Mouse (Mus musculus): Measurements from ENCODE around the gene Sh3gl1. TPM values are rescaled to one million over a fixed set of nuclear protein-coding genes. Genes with fewer than 3 reads are reported as not detected.

Gene Sh3gl1
- polyA plus RNA-seq, 1 experiment from 2014 or later, result 134 TPM

- Histone ChIP-seq H3K4me3 (no peak overlapping the region), H3K9me3 (no peaks in the 10 kb centered on the region), H3K4me1 (peaks cover 14% of the 10 kb centered on the region), H3K9ac (no peak overlapping the region), H3K36me3 (peaks cover 39% of the 10 kb centered on the region), H3K27ac (no peak overlapping the region), H3K27me3 (replicated peaks) (no peaks in the 10 kb centered on the region), H3K4me2 (replicated peaks) (no peak overlapping the region)
- WGBS, result 74% methylated on average over 2 of the region's 2 CpGs
- ATAC-seq (ENCODE audit: low FRiP score, low read depth), result no peak
These were observed 12.0 kb downstream of the Sh3gl1 start for GRCm38 (mm10) chr17:56024476-56024875.

DNA sequence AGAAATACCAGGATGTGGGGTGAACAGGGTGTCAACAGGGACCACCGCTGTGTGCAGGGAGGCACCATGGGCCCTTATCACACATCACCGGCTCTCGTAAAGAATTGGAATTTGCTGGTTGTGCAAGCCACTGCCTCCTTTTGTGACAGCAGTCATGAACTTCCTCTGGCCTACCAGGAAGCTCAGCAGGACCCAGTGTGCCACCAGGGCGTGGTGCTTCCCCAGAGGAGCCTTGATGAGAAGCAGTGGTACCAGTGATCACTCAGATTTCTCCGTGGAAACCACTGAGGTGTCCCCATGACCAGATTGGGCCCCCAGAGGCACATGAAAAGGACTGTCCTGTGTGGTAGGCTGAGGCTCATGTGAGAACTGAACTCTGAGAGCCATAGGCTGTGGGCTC, 13.0 kb downstream of the Sh3gl1 start:
- Histone ChIP-seq H3K4me1 (peaks cover 14% of the 10 kb centered on the region), H3K4me2 (replicated peaks) (no peak overlapping the region), H3K9ac (no peak overlapping the region), H3K27me3 (replicated peaks) (no peaks in the 10 kb centered on the region), H3K27ac (no peak overlapping the region), H3K4me3 (no peak overlapping the region), H3K36me3 (peaks cover 39% of the 10 kb centered on the region), H3K9me3 (no peaks in the 10 kb centered on the region)
- WGBS, result 83% methylated on average over 5 of the region's 5 CpGs
- ATAC-seq (ENCODE audit: low FRiP score, low read depth), result no peak

DNA sequence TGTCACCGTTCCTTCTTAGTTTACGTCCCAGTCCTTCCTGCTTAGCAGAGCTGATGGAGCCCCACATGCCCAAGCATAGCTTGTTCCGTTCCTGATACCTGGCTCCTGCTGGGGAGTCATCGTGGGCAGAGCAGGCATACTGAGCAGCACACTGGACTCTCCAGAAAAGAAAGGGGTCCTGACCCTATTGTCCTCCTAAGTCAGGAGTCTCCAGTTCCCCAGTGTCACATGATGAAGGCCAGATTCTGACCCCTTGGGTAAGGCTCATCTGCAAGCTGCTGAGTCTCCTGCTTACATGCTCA, 13.5 kb downstream of the Sh3gl1 start:
- no peak for ATAC-seq (ENCODE audit: low FRiP score, low read depth)
- 85% methylated on average over 4 of the region's 4 CpGs for WGBS
- peaks cover 14% of the 10 kb centered on the region for H3K4me1 ChIP-seq
- H3K4me3 ChIP-seq, result no peak overlapping the region
- H3K9ac ChIP-seq, result no peak overlapping the region
- no peak overlapping the region for H3K27ac ChIP-seq
- no peaks in the 10 kb centered on the region for H3K9me3 ChIP-seq
- no peaks in the 10 kb centered on the region for H3K27me3 ChIP-seq (replicated peaks)
- peaks cover 39% of the 10 kb centered on the region for H3K36me3 ChIP-seq
- H3K4me2 ChIP-seq (replicated peaks), result no peak overlapping the region

DNA sequence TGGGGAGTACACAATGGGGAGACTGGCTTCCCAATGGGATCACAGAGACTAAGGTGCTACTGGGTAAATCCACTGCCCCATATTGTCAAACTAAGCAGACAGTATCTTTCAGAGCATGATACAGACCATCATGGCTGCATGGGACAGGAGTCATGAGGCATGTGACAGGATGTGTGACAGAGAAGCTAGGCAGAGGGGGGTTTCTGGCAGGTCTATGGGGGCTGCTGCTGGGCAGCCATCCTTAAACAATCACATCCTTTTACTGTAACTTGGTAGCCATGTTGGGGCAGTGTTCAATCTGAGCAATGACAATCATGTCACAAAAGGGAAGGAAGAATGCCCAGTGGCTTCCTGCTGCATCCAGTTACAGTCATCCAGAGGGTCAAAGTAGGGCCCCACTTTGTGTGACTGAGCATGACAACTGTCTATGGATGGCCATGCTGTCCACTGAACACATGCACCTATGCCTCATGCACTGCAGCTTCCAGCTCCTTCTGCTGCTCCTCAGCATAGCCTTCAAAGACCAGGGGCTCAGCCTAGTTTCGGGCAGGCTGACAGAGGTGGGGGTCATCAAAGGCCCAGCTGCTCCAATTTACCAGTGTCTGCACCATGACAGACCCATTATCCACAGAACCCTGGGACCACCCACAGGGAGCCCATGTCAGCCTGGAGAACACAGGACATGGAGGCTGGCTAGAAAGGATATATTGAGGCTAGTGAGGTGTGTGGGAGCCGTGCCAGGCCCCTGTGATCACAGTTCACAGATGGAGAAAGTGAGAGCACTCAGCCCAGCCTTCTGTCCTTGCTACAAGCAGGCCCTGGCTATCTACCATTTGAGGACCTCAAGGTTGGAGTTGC, 14.1 kb downstream of the Sh3gl1 start:
- Histone ChIP-seq H3K27ac (no peak overlapping the region), H3K4me1 (peaks cover 14% of the 10 kb centered on the region), H3K4me3 (no peak overlapping the region), H3K9me3 (no peaks in the 10 kb centered on the region), H3K4me2 (replicated peaks) (no peak overlapping the region), H3K9ac (no peak overlapping the region), H3K36me3 (peaks cover 39% of the 10 kb centered on the region), H3K27me3 (replicated peaks) (no peaks in the 10 kb centered on the region)
- no peak for ATAC-seq (ENCODE audit: low FRiP score, low read depth)
- WGBS, result 44% methylated on average over 2 of the region's 2 CpGs

DNA sequence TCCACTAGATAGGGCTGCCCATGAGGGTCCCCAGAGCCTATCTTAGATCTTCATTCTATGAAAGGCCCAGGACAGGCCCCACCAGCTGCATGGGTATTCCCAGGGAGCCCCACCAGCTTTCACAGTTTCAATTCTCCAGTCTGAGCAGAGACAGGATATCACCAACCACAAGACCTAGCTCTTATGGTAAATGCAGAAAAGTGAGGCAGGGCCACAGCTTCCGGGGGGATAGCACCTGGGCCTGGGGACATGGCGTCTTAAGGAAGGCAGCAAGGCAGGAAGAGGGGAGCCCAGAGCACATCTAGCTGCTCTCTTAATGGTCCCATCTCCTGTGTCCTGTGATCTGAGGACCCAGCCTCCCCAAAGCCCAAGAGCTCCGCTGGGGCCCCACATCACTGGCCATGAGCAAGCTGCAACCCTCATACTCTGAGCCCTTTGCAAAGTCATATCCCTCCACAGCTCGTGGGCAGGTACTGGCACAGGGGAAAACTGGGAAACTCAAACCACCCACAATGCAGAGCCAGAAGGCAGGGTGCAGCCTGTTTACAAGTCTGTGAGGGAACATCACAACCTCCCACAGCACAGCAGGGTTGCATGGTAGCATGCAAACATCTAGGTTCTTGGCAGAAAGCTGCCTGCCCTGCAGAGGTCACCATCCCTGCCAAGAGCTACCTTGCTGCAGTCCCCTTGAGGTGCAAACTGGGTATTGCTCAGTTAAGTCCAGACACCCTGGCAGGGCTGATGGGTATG, 15.1 kb downstream of the Sh3gl1 start:
- peaks cover 48% of the 10 kb centered on the region for H3K36me3 ChIP-seq
- ATAC-seq (ENCODE audit: low FRiP score, low read depth), result no peak
- no peak overlapping the region for H3K9ac ChIP-seq

DNA sequence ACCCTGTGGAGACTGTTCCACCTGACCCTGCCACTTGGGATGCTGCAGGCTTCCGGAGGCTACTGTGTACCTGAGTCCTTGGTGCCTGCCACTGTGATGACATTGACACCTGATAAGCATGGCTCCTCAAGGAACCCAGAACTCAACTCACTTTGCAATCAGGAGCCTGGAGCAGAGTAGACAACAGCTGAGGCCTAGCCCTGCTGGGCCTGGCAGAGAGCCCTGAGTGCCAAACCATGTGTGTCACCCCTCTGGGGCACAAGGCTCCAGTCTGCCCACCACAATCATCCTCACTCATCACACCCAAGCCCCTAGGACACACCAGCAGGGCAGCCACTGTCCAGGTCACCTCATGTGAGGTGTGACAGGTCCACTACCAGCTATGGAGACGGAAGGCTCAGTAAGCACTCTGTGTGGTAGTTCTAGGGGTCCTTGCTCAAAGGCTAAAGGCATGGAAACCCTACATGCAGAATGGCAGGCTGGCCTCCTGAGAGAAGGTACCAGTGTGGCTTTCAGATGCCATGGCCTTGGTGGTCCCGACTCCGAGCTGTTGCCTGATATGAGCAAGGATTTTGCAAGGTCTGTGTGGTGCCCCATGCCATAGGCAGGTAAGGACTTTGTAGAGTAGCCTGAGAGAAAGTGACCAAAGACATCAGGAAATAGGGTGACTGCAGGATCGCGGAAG, 15.9 kb downstream of the Sh3gl1 start:
- peaks cover 56% of the 10 kb centered on the region for H3K36me3 ChIP-seq

More for the DNA sequence above, 15.1 kb downstream of the Sh3gl1 start:
- no peak overlapping the region for H3K27ac ChIP-seq
- no peak overlapping the region for H3K4me2 ChIP-seq (replicated peaks)
- no peaks in the 10 kb centered on the region for H3K27me3 ChIP-seq (replicated peaks)
- H3K9me3 ChIP-seq, result no peaks in the 10 kb centered on the region
- H3K4me3 ChIP-seq, result no peak overlapping the region
- peaks cover 14% of the 10 kb centered on the region; the same call in 1 of the 2 replicates for H3K4me1 ChIP-seq
- WGBS, result 92% methylated on average over 4 of the region's 4 CpGs

DNA sequence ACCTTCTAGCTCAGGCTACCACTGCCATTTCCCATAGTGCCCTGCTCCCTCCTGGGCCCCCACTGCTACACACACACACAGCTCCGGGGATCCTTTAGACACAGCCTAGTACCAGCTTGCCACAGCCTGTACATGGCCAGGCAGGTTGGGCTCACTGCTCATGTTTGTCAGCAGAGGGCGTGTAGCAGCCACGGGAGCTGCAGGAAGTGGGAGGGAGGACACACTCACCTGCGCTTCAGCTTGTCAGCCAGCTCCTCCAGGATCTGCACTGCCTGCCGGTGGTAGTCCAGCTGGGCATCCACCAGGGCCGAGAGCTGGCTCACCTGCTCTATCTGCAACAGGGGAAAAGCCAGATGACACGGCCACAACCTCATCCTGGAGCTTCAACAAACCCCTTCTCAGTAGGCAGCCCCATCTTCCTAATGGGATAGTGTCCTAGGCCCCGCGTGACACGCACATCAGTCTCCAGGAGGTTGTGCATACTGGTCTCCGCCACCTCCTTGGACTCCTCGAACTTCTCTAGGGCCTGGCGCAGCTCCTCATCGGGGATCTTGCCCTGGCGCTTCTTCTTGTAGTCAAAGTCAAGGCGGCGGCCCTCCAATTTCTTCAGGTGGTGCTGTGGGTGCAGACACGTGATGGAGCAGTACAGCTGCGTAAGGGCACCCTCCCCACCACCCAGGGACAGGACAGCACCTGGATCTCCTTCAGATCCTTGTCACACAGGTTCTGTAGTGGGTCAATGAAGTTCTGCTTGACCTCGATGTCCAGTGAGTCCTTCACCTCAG, 17.9 kb downstream of the Sh3gl1 start:
- 0 out of 2 replicates have a peak, but pooled peaks have one; percentile 22 for ATAC-seq (ENCODE audit: low FRiP score, low read depth)
- Histone ChIP-seq H3K36me3 (peaks cover 65% of the 10 kb centered on the region), H3K4me3 (no peak overlapping the region), H3K4me1 (peaks cover 14% of the 10 kb centered on the region; the same call in 1 of the 2 replicates), H3K27ac (no peak overlapping the region), H3K4me2 (replicated peaks) (no peak overlapping the region), H3K9me3 (no peaks in the 10 kb centered on the region), H3K9ac (no peak overlapping the region), H3K27me3 (replicated peaks) (no peaks in the 10 kb centered on the region)
- WGBS, result 78% methylated on average over 20 of the region's 20 CpGs

More for the DNA sequence above, 15.9 kb downstream of the Sh3gl1 start:
- Histone ChIP-seq H3K4me3 (no peak overlapping the region), H3K27ac (no peak overlapping the region), H3K27me3 (replicated peaks) (no peaks in the 10 kb centered on the region), H3K4me2 (replicated peaks) (no peak overlapping the region), H3K9ac (no peak overlapping the region), H3K9me3 (no peaks in the 10 kb centered on the region), H3K4me1 (peaks cover 14% of the 10 kb centered on the region; the same call in 1 of the 2 replicates)
- ATAC-seq (ENCODE audit: low FRiP score, low read depth), result no peak
- 91% methylated on average over 6 of the region's 6 CpGs for WGBS

DNA sequence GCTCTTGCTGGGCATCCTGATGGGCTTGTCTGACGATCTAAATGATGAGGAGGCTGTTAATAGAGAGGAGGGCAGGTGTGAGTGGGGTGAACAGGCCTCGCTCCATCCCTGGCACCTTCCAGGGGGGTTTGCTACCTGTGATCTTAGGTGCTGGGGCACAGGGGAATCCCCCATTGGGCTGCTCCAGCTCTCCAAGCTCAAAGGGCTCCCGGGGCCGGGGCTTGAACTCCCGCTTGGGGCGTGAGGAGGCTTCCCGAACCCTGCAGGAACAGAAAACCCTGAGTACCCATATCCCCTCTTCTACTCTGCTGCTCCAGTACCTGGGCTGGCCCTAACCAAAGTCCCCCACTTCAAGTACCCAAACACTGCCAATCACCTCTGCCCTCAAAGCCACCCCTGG, 18.6 kb downstream of the Sh3gl1 start:
- Histone ChIP-seq H3K36me3 (peaks cover 69% of the 10 kb centered on the region), H3K4me3 (no peak overlapping the region), H3K27ac (no peak overlapping the region), H3K9me3 (no peaks in the 10 kb centered on the region), H3K27me3 (replicated peaks) (no peaks in the 10 kb centered on the region), H3K4me1 (peaks cover 7% of the 10 kb centered on the region; the same call in 1 of the 2 replicates), H3K4me2 (replicated peaks) (no peak overlapping the region), H3K9ac (no peak overlapping the region)
- 90% methylated on average over 7 of the region's 7 CpGs for WGBS
- ATAC-seq (ENCODE audit: low FRiP score, low read depth), result no peak

DNA sequence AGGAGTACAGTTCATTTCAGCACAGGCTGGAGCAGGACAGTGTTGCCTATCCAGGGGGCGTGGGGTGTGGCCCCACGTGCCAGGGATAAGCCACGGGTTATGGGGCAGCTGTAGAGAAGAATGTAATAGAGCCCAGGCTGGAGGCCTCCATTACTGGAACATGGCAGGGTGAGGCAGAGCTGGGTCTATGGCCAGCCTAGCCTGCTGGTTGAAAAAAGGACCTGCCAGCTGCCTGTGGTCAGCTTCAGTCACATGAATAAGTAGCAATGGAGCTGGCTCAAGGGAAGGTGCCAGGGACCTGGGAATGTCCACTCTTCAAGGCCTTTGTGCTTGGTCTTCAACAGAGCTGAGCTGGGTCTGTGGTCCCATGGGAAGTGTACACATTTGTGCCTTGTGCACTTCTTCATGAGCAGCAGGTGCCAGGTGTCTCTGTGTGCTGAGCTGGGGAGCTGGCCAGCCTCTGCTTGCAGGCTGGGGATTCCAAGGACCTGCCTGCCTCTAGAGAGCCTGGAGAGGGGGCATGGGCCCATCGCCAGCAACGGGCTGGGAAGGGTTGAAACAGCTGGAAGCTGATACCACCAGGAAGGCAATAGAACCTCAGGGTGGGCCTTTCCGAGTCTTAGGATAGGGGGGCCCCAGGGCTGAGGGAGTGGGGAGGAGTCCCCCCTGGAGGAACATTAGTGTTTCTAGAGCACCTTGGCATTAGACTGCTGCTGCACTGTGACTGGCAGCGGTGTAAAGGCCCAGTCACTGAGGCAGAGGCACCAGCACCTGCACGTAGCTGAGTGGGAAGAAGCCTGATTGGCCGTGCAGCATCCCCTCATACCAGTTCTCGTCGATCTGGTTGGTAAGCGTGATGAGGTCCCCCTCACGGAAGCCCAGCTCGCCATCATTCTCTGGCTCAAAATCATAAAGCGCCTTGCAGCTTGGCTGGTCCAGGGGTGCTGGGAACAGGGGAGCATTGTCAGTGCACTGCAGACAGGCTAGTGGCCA, 19.3 kb downstream of the Sh3gl1 start:
- Histone ChIP-seq H3K27me3 (replicated peaks) (no peaks in the 10 kb centered on the region), H3K4me2 (replicated peaks) (no peak overlapping the region), H3K4me1 (no peaks in the 10 kb centered on the region), H3K36me3 (peaks cover 75% of the 10 kb centered on the region), H3K4me3 (no peak overlapping the region), H3K9ac (no peak overlapping the region), H3K9me3 (no peaks in the 10 kb centered on the region), H3K27ac (no peak overlapping the region)
- no peak for ATAC-seq (ENCODE audit: low FRiP score, low read depth)
- 84% methylated on average over 15 of the region's 15 CpGs for WGBS

DNA sequence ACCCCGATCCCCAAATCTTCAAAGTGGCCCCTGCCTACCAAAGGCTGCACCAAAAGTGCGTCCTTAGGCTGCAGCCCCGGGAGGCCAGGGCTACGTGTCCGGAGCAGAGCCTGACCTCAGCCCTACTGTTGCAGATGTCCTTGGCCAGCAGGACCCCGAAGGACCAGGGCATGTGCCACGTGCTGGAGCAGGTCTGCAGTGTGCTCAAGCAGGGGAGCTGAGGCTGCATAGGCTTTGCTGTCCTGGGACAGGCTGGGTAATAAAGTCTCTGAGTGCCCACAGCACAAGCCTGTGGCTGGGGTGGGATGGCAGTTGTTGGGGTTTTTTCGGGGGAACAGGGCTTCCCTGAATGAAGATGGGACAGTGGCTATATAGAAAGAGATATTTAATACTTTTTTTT, 20.1 kb downstream of the Sh3gl1 start:
- H3K4me1 ChIP-seq, result peaks cover 1% of the 10 kb centered on the region; the same call in 1 of the 2 replicates
- WGBS, result 84% methylated on average over 8 of the region's 8 CpGs
- H3K36me3 ChIP-seq, result peaks cover 82% of the 10 kb centered on the region
- H3K9ac ChIP-seq, result no peak overlapping the region
- no peak overlapping the region for H3K4me3 ChIP-seq
- H3K27me3 ChIP-seq (replicated peaks), result no peaks in the 10 kb centered on the region
- no peak overlapping the region for H3K27ac ChIP-seq
- no peak overlapping the region for H3K4me2 ChIP-seq (replicated peaks)
- ATAC-seq (ENCODE audit: low FRiP score, low read depth), result no peak
- no peaks in the 10 kb centered on the region for H3K9me3 ChIP-seq

GRCm38 (mm10) chr17:56015293-56015692, 21.1 kb downstream of the Sh3gl1 start:
- Histone ChIP-seq H3K27ac (no peak overlapping the region), H3K9ac (no peak overlapping the region), H3K4me2 (replicated peaks) (no peak overlapping the region), H3K4me3 (no peak overlapping the region), H3K36me3 (peaks cover 87% of the 10 kb centered on the region), H3K27me3 (replicated peaks) (no peaks in the 10 kb centered on the region), H3K4me1 (peaks cover 12% of the 10 kb centered on the region), H3K9me3 (no peaks in the 10 kb centered on the region)
- no peak for ATAC-seq (ENCODE audit: low FRiP score, low read depth)
- 96% methylated on average over 9 of the region's 9 CpGs for WGBS

Measured in neural tube, embryonic 12.5 days (tissue).